24 mouse cellular contexts compared by ENCODE assay signal in the genomic region with DNA sequence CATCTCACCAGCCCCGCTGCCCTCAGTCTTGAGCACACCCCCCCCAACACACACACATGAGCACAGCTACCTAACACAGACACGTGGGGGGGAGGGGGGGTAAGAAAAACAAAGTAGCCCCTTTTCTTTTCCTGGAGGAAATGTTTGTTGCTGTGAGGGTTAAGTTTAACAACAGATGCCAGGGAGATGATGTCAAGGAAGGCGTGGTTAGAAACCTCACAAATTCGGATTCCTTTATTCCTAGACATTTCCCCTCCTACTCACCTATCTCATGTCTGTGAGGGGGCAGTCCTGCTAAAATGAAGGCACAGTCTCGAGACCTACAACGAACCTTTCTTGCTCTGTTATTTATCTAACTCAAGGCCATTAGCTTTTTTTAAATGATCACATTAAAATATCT. TPM values are rescaled to one million over a fixed set of nuclear protein-coding genes. Genes with fewer than 3 reads are reported as not detected.
A peak's percentile ranks its signal among the peaks of the same experiment; 100 is the strongest.
DNase-seq lines count a peak whose midpoint lies in the region; ATAC-seq and TF ChIP-seq lines count a peak whose summit lies in the region.
"Had no signal": no experiment of that assay in that cellular context is flagged by ENCODE, and none has a peak within 500 bp of the region (broad histone marks: within the 10 kb centered on the region; RNA-seq: fewer than 3 reads in every experiment).

No protein-coding gene starts in this region.

- TF ChIP-seq CTCF in heart, adult 2 months (IDR thresholded peaks at IDR 0.05): no peak
- no peak for TF ChIP-seq CTCF in kidney, postnatal 0 days (IDR thresholded peaks at IDR 0.05; ENCODE audit: low read depth)
- no peak for TF ChIP-seq CTCF in kidney, adult 2 months (conservative IDR thresholded peaks at IDR 0.05; ENCODE audit: insufficient read depth, insufficient read length, low read depth, low read length)
- no peak for TF ChIP-seq CTCF in ES-Bruce4 (IDR thresholded peaks at IDR 0.05; ENCODE audit: low read depth, low read length)
- no peak for TF ChIP-seq CTCF in embryonic fibroblast, embryonic 13.5 days (IDR thresholded peaks at IDR 0.05; ENCODE audit: borderline replicate concordance, insufficient read depth, low read length)
- no peak for TF ChIP-seq CTCF in midbrain, postnatal 0 days (IDR thresholded peaks at IDR 0.05)

- no peaks in the 10 kb centered on the region for H3K9me3 ChIP-seq in heart, embryonic 13.5 days
- H3K9me3 ChIP-seq in kidney, postnatal 0 days (replicated peaks; ENCODE audit: low read length): no peaks in the 10 kb centered on the region
- H3K9me3 ChIP-seq in ES-Bruce4 (replicated peaks; ENCODE audit: control insufficient read depth, insufficient read depth, low read length, poor library complexity, severe bottlenecking): no peaks in the 10 kb centered on the region
- no peaks in the 10 kb centered on the region for H3K9me3 ChIP-seq in midbrain, postnatal 0 days (ENCODE audit: low read length)
- H3K9me3 ChIP-seq: G1E; hindbrain, embryonic 10.5 days; liver, embryonic 15.5 days had no signal

- WGBS in heart, embryonic 13.5 days: 30% methylated on average over 6 of the region's 6 CpGs
- WGBS in heart, adult 2 months: 27% methylated on average over 6 of the region's 6 CpGs
- WGBS in kidney, postnatal 0 days: 25% methylated on average over 6 of the region's 6 CpGs
- WGBS in kidney, adult 2 months: 31% methylated on average over 6 of the region's 6 CpGs
- WGBS in midbrain, postnatal 0 days: 62% methylated on average over 6 of the region's 6 CpGs

- peak overlapping the region; percentile 63 for H3K27ac ChIP-seq in heart, embryonic 13.5 days (replicated peaks)
- no peak overlapping the region for H3K27ac ChIP-seq in heart, adult 2 months
- H3K27ac ChIP-seq in kidney, postnatal 0 days: peak overlapping the region; percentile 73
- no peak overlapping the region for H3K27ac ChIP-seq in kidney, adult 2 months (ENCODE audit: insufficient read depth, low read depth, low read length)
- H3K27ac ChIP-seq in ES-Bruce4 (ENCODE audit: insufficient read depth, low read length): peak overlapping the region; percentile 74
- H3K27ac ChIP-seq in embryonic fibroblast, embryonic 13.5 days (ENCODE audit: insufficient read depth, low read length): peak overlapping the region; percentile 10; the same call in 1 of the 2 replicates
- H3K27ac ChIP-seq in midbrain, postnatal 0 days (ENCODE audit: low read depth, low read length): no peak overlapping the region
- H3K27ac ChIP-seq: hindbrain, embryonic 10.5 days; left cerebral cortex, adult 2 months; liver, embryonic 15.5 days had no signal

- TF ChIP-seq POLR2A in heart, adult 2 months (IDR thresholded peaks at IDR 0.05; ENCODE audit: insufficient read depth, low read depth, low read length): no peak
- no peak for TF ChIP-seq POLR2A in kidney, adult 2 months (IDR thresholded peaks at IDR 0.05; ENCODE audit: low read depth, low read length)
- TF ChIP-seq POLR2A in ES-Bruce4 (IDR thresholded peaks at IDR 0.05; ENCODE audit: insufficient read depth, low read length): no peak
- no peak for TF ChIP-seq POLR2A in embryonic fibroblast, embryonic 13.5 days (IDR thresholded peaks at IDR 0.05; ENCODE audit: low read depth, low read length)

- no peak for ATAC-seq in heart, embryonic 13.5 days (ENCODE audit: extremely low read depth, insufficient number of reproducible peaks, low FRiP score, low TSS enrichment)
- ATAC-seq in kidney, postnatal 0 days (replicated peaks; ENCODE audit: low FRiP score, low read depth): no peak; the same call in 1 of the 2 replicates
- no peak for ATAC-seq in midbrain, postnatal 0 days (ENCODE audit: low FRiP score)
- ATAC-seq: forebrain, embryonic 14.5 days had no signal

- H3K9ac ChIP-seq in heart, embryonic 13.5 days: peak overlapping the region; percentile 3; the same call in 1 of the 2 replicates
- H3K9ac ChIP-seq in heart, adult 2 months (ENCODE audit: low read depth, low read length): no peak overlapping the region
- H3K9ac ChIP-seq in kidney, postnatal 0 days (ENCODE audit: low read depth, low read length): no peak overlapping the region
- H3K9ac ChIP-seq in ES-Bruce4 (ENCODE audit: low read depth, poor library complexity, severe bottlenecking): peak overlapping the region; percentile 40; the same call in 1 of the 2 replicates
- H3K9ac ChIP-seq in midbrain, postnatal 0 days (replicated peaks; ENCODE audit: low read length, poor library complexity, severe bottlenecking): no peak overlapping the region
- H3K9ac ChIP-seq: liver, embryonic 15.5 days had no signal

- H3K4me3 ChIP-seq in heart, embryonic 13.5 days: no peak overlapping the region
- H3K4me3 ChIP-seq in heart, adult 2 months: no peak overlapping the region
- H3K4me3 ChIP-seq in kidney, postnatal 0 days (replicated peaks; ENCODE audit: low read depth, low read length): no peak overlapping the region
- H3K4me3 ChIP-seq in kidney, adult 2 months (ENCODE audit: insufficient read depth, low read depth, low read length): no peak overlapping the region
- no peak overlapping the region for H3K4me3 ChIP-seq in ES-Bruce4 (ENCODE audit: low read depth, low read length)
- H3K4me3 ChIP-seq in embryonic fibroblast, embryonic 13.5 days (ENCODE audit: insufficient read depth, low read length): no peak overlapping the region
- no peak overlapping the region for H3K4me3 ChIP-seq in midbrain, postnatal 0 days (ENCODE audit: low read depth, low read length)
- H3K4me3 ChIP-seq: erythroblast, embryonic 14.5 days; hindbrain, embryonic 10.5 days; left cerebral cortex, adult 2 months; liver, embryonic 15.5 days had no signal

- H3K79me2 ChIP-seq in heart, adult 2 months (replicated peaks; ENCODE audit: control insufficient read depth, insufficient read depth, low read length): peaks cover 13% of the 10 kb centered on the region

- intact Hi-C loops in heart, adult 2 months (cut with DNase I): no loop called here

- TF ChIP-seq EP300 in heart, adult 2 months (IDR thresholded peaks at IDR 0.05; ENCODE audit: insufficient read depth, low read depth, low read length): no peak
- TF ChIP-seq EP300 in ES-Bruce4 (IDR thresholded peaks at IDR 0.05; ENCODE audit: insufficient read depth, low read depth, low read length): no peak

- H3K4me2 ChIP-seq in heart, embryonic 13.5 days: no peak overlapping the region
- no peak overlapping the region for H3K4me2 ChIP-seq in kidney, postnatal 0 days (ENCODE audit: low read length)
- no peak overlapping the region for H3K4me2 ChIP-seq in midbrain, postnatal 0 days (ENCODE audit: low read depth, low read length, poor library complexity, severe bottlenecking)
- H3K4me2 ChIP-seq: liver, embryonic 15.5 days had no signal

- peaks cover 18% of the 10 kb centered on the region for H3K4me1 ChIP-seq in heart, embryonic 13.5 days
- peaks cover 9% of the 10 kb centered on the region for H3K4me1 ChIP-seq in heart, adult 2 months (ENCODE audit: control insufficient read depth, insufficient read depth, low read length)
- H3K4me1 ChIP-seq in kidney, postnatal 0 days (replicated peaks; ENCODE audit: insufficient read depth, low read length): peaks cover 7% of the 10 kb centered on the region; the same call in 1 of the 2 replicates
- peaks cover 3% of the 10 kb centered on the region; the same call in 1 of the 2 replicates for H3K4me1 ChIP-seq in kidney, adult 2 months (ENCODE audit: control insufficient read depth, insufficient read depth, low read length)
- H3K4me1 ChIP-seq in ES-Bruce4 (ENCODE audit: control insufficient read depth, insufficient read depth, low read length): no peaks in the 10 kb centered on the region
- H3K4me1 ChIP-seq in embryonic fibroblast, embryonic 13.5 days (ENCODE audit: control insufficient read depth, insufficient read depth, low read length): peaks cover 7% of the 10 kb centered on the region
- H3K4me1 ChIP-seq in midbrain, postnatal 0 days (ENCODE audit: insufficient read depth, low read length): no peaks in the 10 kb centered on the region
- H3K4me1 ChIP-seq: hindbrain, embryonic 10.5 days had no signal

- no peaks in the 10 kb centered on the region for H3K27me3 ChIP-seq in heart, embryonic 13.5 days (replicated peaks)
- no peaks in the 10 kb centered on the region for H3K27me3 ChIP-seq in heart, adult 2 months (ENCODE audit: control insufficient read depth, insufficient read depth, low read length)
- no peaks in the 10 kb centered on the region for H3K27me3 ChIP-seq in kidney, postnatal 0 days (ENCODE audit: insufficient read depth, low read length)
- no peaks in the 10 kb centered on the region for H3K27me3 ChIP-seq in kidney, adult 2 months (replicated peaks; ENCODE audit: control insufficient read depth, insufficient read depth, low read length)
- no peaks in the 10 kb centered on the region for H3K27me3 ChIP-seq in ES-Bruce4 (ENCODE audit: control insufficient read depth, insufficient read depth, low read length, poor library complexity, severe bottlenecking)
- no peaks in the 10 kb centered on the region for H3K27me3 ChIP-seq in midbrain, postnatal 0 days (ENCODE audit: insufficient read depth, low read length)
- H3K27me3 ChIP-seq: liver, embryonic 15.5 days had no signal

- DNase-seq in heart, adult 2 months: no peak
- DNase-seq in kidney, postnatal 0 days (ENCODE audit: low spot score): peak; percentile 78
- DNase-seq in kidney, adult 2 months: no peak
- no peak for DNase-seq in right cerebral cortex, adult 2 months (ENCODE audit: low spot score in 2 of 2)
- DNase-seq in midbrain, postnatal 0 days (ENCODE audit: low spot score): no peak
- DNase-seq: cerebellum, adult 11 months; cerebellum, postnatal 25 days; kidney, postnatal 14 days; midbrain, embryonic 14.5 days; retina, postnatal 1 day; thymus, adult 2 months had no signal

- H3K36me3 ChIP-seq in heart, embryonic 13.5 days: peaks cover 29% of the 10 kb centered on the region
- no peaks in the 10 kb centered on the region; the same call in 1 of the 2 replicates for H3K36me3 ChIP-seq in heart, adult 2 months (ENCODE audit: control insufficient read depth, insufficient read depth, low read length)
- H3K36me3 ChIP-seq in kidney, postnatal 0 days (ENCODE audit: insufficient read depth, low read length): no peaks in the 10 kb centered on the region
- H3K36me3 ChIP-seq in kidney, adult 2 months (ENCODE audit: control insufficient read depth, insufficient read depth, low read length): no peaks in the 10 kb centered on the region; the same call in 1 of the 2 replicates
- no peaks in the 10 kb centered on the region for H3K36me3 ChIP-seq in ES-Bruce4 (ENCODE audit: control insufficient read depth, insufficient read depth, low read length, poor library complexity, severe bottlenecking)
- no peaks in the 10 kb centered on the region for H3K36me3 ChIP-seq in midbrain, postnatal 0 days (ENCODE audit: insufficient read depth, low read length)
- H3K36me3 ChIP-seq: liver, embryonic 15.5 days had no signal

RNA-seq across cellular contexts. Expression of a gene that starts 13.0 kb away (rescaled TPM):
- polyA plus RNA-seq in heart, embryonic 13.5 days (2015; fragmentation: Nextera tagmentation; extraction: Ambion mirVana): 35.4 and 37.3 TPM in 2 replicates
- total RNA-seq in heart, adult 2 months (2021): 10 to 100 TPM; 91.9 to 94.7 TPM
- polyA plus RNA-seq in heart, adult 2 months (2012; rRNA removed): 98.4 and 108 TPM in 2 replicates
- polyA plus RNA-seq in kidney, postnatal 0 days (2015; fragmentation: Nextera tagmentation; extraction: Ambion mirVana): 27.0 and 30.0 TPM in 2 replicates
- polyA plus RNA-seq in kidney, adult 2 months (2012; rRNA removed): 69.0 and 70.1 TPM in 2 replicates
- 133 and 137 TPM in 2 replicates for polyA plus RNA-seq in ES-Bruce4 (2011; ENCODE audit: insufficient read depth, insufficient read length, low read depth, missing spikeins)
- 167 and 198 TPM in 2 replicates for polyA plus RNA-seq in embryonic fibroblast, embryonic 13.5 days (2011; ENCODE audit: insufficient read length, low read depth, missing spikeins)
- total RNA-seq in midbrain, postnatal 0 days (2014; rRNA removed): 11.1 and 12.9 TPM in 2 replicates
- 5.2 and 5.3 TPM in 2 replicates for polyA plus RNA-seq in midbrain, postnatal 0 days (2015; fragmentation: Nextera tagmentation; extraction: Ambion mirVana)

RNA-seq across cellular contexts. Expression of a gene that starts 27.2 kb away (rescaled TPM):
- 0.53 and 0.96 TPM in 2 replicates for polyA plus RNA-seq in heart, embryonic 13.5 days (2015; fragmentation: Nextera tagmentation; extraction: Ambion mirVana)
- under 1 TPM; 0.75 to 0.78 TPM for total RNA-seq in heart, adult 2 months (2021)
- polyA plus RNA-seq in heart, adult 2 months (2012; rRNA removed): 1.00 and 1.4 TPM in 2 replicates
- 0.68 and 0.79 TPM in 2 replicates for polyA plus RNA-seq in kidney, postnatal 0 days (2015; fragmentation: Nextera tagmentation; extraction: Ambion mirVana)
- polyA plus RNA-seq in kidney, adult 2 months (2012; rRNA removed): 0.33 and 0.61 TPM in 2 replicates
- polyA plus RNA-seq in ES-Bruce4 (2011; ENCODE audit: insufficient read depth, insufficient read length, low read depth, missing spikeins): 24.3 and 30.9 TPM in 2 replicates
- polyA plus RNA-seq in embryonic fibroblast, embryonic 13.5 days (2011; ENCODE audit: insufficient read length, low read depth, missing spikeins): 1.1 and 1.2 TPM in 2 replicates
- total RNA-seq in midbrain, postnatal 0 days (2014; rRNA removed): 2.5 and 4.4 TPM in 2 replicates
- polyA plus RNA-seq in midbrain, postnatal 0 days (2015; fragmentation: Nextera tagmentation; extraction: Ambion mirVana): 1.2 and 2.5 TPM in 2 replicates
- total RNA-seq: granulocyte monocyte progenitor cell, adult 5-6 weeks; neutrophil, adult 5-6 weeks had no signal
- polyA plus RNA-seq: erythroblast, embryonic 14.5 days had no signal

RNA-seq across cellular contexts. Expression of a gene that starts 44.5 kb away (rescaled TPM):
- 40.7 and 40.8 TPM in 2 replicates for polyA plus RNA-seq in heart, embryonic 13.5 days (2015; fragmentation: Nextera tagmentation; extraction: Ambion mirVana)
- total RNA-seq in heart, adult 2 months (2021): 10 to 100 TPM; 35.0 to 37.5 TPM
- 32.1 and 48.4 TPM in 2 replicates for polyA plus RNA-seq in heart, adult 2 months (2012; rRNA removed)
- 31.5 and 35.1 TPM in 2 replicates for polyA plus RNA-seq in kidney, postnatal 0 days (2015; fragmentation: Nextera tagmentation; extraction: Ambion mirVana)
- 15.5 and 17.3 TPM in 2 replicates for polyA plus RNA-seq in kidney, adult 2 months (2012; rRNA removed)
- polyA plus RNA-seq in ES-Bruce4 (2011; ENCODE audit: insufficient read depth, insufficient read length, low read depth, missing spikeins): 21.8 and 21.9 TPM in 2 replicates
- 14.5 and 17.6 TPM in 2 replicates for polyA plus RNA-seq in embryonic fibroblast, embryonic 13.5 days (2011; ENCODE audit: insufficient read length, low read depth, missing spikeins)
- 17.1 and 29.5 TPM in 2 replicates for total RNA-seq in midbrain, postnatal 0 days (2014; rRNA removed)
- polyA plus RNA-seq in midbrain, postnatal 0 days (2015; fragmentation: Nextera tagmentation; extraction: Ambion mirVana): 21.4 and 23.0 TPM in 2 replicates

RNA-seq across cellular contexts. Expression of a gene that starts 58.5 kb away (rescaled TPM):
- polyA plus RNA-seq in heart, embryonic 13.5 days (2015; fragmentation: Nextera tagmentation; extraction: Ambion mirVana): not detected in 2 replicates
- not detected for total RNA-seq in heart, adult 2 months (2021)
- not detected in 2 replicates for polyA plus RNA-seq in heart, adult 2 months (2012; rRNA removed)
- not detected in 2 replicates for polyA plus RNA-seq in kidney, postnatal 0 days (2015; fragmentation: Nextera tagmentation; extraction: Ambion mirVana)
- polyA plus RNA-seq in kidney, adult 2 months (2012; rRNA removed): not detected in 2 replicates
- polyA plus RNA-seq in ES-Bruce4 (2011; ENCODE audit: insufficient read depth, insufficient read length, low read depth, missing spikeins): 0.37 and 0.62 TPM in 2 replicates
- not detected in 2 replicates for polyA plus RNA-seq in embryonic fibroblast, embryonic 13.5 days (2011; ENCODE audit: insufficient read length, low read depth, missing spikeins)
- 0.22 TPM in 1 of 2 replicates, not detected in the other for total RNA-seq in midbrain, postnatal 0 days (2014; rRNA removed)
- polyA plus RNA-seq in midbrain, postnatal 0 days (2015; fragmentation: Nextera tagmentation; extraction: Ambion mirVana): 0.13 TPM in 1 of 2 replicates, not detected in the other
- total RNA-seq: adrenal gland, adult 18-20 months; left cerebral cortex, adult 2 months; neutrophil, adult 5-6 weeks had no signal
- polyA plus RNA-seq: erythroblast, embryonic 14.5 days; liver, embryonic 15.5 days; urinary bladder, adult 2 months had no signal

Comparison
In these comparisons a context has a peak if more than half of its experiments do, and no peak if none do; other contexts are left out.
1. H3K27ac ChIP-seq: peak in heart, embryonic 13.5 days (single experiment), kidney, postnatal 0 days (single experiment), ES-Bruce4 (single experiment) and embryonic fibroblast, embryonic 13.5 days (single experiment); none in heart, adult 2 months (single experiment), kidney, adult 2 months (single experiment) and midbrain, postnatal 0 days (single experiment).
2. H3K9ac ChIP-seq: peak in heart, embryonic 13.5 days (single experiment) and ES-Bruce4 (single experiment); none in heart, adult 2 months (single experiment), kidney, postnatal 0 days (single experiment) and midbrain, postnatal 0 days (single experiment).